Mouse (Mus musculus) testis, adult 2 months (tissue): ENCODE results near the gene Tssk4.

Source experiments
- CTCF ChIP-seq: fragments of 200-500 bp; IDR thresholded peaks from 2 replicates; pipeline ENCODE4 v1.5.1; 2012; ENCODE audit warnings: low read depth, mild to moderate bottlenecking, inconsistent platforms, low read length, moderate library complexity; ENCODE audit not compliant: control insufficient read depth, insufficient read depth, insufficient replicate concordance
- POLR2A ChIP-seq: fragments of 200-500 bp; IDR thresholded peaks from 2 replicates; pipeline ENCODE4 v1.6.1; 2012; ENCODE audit warnings: low read depth, mild to moderate bottlenecking, inconsistent platforms, low read length, moderate library complexity; ENCODE audit not compliant: control insufficient read depth

DNA sequence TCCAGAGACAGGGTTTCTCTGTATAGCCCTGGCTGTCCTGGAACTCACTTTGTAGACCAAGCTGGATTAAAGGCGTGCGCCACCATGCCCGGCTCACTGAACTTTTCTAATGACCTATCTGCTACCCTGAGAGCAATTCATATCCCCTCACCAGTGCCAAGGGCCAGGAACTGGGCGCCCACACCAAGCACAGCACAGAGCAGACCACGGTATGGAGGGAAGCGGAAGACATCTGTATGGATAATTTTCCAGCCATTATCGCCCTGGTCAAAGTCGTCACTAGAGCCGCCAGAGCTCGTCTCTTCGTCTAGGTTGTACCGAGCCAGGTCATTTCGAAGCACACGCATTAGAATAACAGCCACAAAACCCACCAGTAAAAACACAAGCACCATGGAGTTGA is 9.2 kb upstream of the Tssk4 start:
- TF ChIP-seq CTCF (no peak), POLR2A (no peak)
